Comparison of ENCODE assay signal across 18 mouse cellular contexts in the genomic region with DNA sequence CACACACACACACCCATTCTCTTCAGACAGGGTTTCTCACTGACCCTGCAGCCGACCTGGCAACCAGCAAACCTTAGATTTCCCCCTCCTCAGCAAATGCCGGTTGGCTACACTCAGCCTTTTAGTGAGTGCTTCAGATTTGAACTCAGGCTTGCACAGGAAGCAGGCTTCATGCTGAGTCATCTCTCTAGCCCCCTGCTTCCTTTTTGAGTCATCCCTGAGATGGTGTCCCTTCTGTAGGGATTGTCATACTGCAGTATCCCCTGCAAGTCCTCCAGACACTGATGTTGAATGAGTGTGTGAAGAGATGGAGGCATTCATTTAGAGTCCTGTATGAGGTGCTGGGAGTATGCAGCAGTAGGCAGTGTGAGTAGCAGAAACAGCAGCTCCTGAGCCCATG. TPM values are rescaled to one million over a fixed set of nuclear protein-coding genes. Genes with fewer than 3 reads are reported as not detected.
DNase-seq lines count a peak whose midpoint lies in the region; ATAC-seq and TF ChIP-seq lines count a peak whose summit lies in the region.
"Had no signal": no experiment of that assay in that cellular context is flagged by ENCODE, and none has a peak within 500 bp of the region (broad histone marks: within the 10 kb centered on the region; RNA-seq: fewer than 3 reads in every experiment).

No protein-coding gene starts in this region.

- peaks cover 4% of the 10 kb centered on the region; the same call in 1 of the 2 replicates for H3K36me3 ChIP-seq in intestine, embryonic 15.5 days
- H3K36me3 ChIP-seq in intestine, embryonic 16.5 days (ENCODE audit: control insufficient read depth, insufficient read depth, low read length) = 0 out of 2 replicates have a peak, but pooled peaks cover 3% of the 10 kb centered on the region
- H3K36me3 ChIP-seq in CH12.LX (replicated peaks in 1 of 2; ENCODE audit: control insufficient read depth in 1 of 2, insufficient read depth in 1 of 2, low read length in 1 of 2) = peaks cover 5 to 12% of the 10 kb centered on the region in 2 experiments
- H3K36me3 ChIP-seq in forebrain, embryonic 15.5 days = no peaks in the 10 kb centered on the region
- H3K36me3 ChIP-seq: forebrain, embryonic 12.5 days had no signal

- H3K4me3 ChIP-seq in intestine, embryonic 15.5 days (replicated peaks) = no peak overlapping the region
- H3K4me3 ChIP-seq in intestine, embryonic 16.5 days (ENCODE audit: low read length) = no peak overlapping the region
- H3K4me3 ChIP-seq in CH12.LX (replicated peaks in 1 of 3; ENCODE audit: low read depth in 2 of 3, low read length in 2 of 3, poor library complexity in 1 of 3) = peak overlapping the region in 1 of 3 experiments; percentile 20
- no peak overlapping the region for H3K4me3 ChIP-seq in forebrain, embryonic 15.5 days
- no peak overlapping the region for H3K4me3 ChIP-seq in left cerebral cortex, adult 2 months
- H3K4me3 ChIP-seq: forebrain, embryonic 12.5 days; gastrocnemius, adult 2 months; midbrain, embryonic 12.5 days had no signal

- no peak; the same call in 1 of the 2 replicates for TF ChIP-seq RAD21 in CH12.LX (IDR thresholded peaks at IDR 0.05; ENCODE audit: low read depth, low read length)

- no peak for TF ChIP-seq CTCF in CH12.LX (conservative IDR thresholded peaks at IDR 0.05 in 1 of 2, IDR thresholded peaks at IDR 0.05 in 1 of 2; ENCODE audit: low read depth in 2 of 2, low read length in 2 of 2)
- no peak for TF ChIP-seq CTCF in left cerebral cortex, adult 2 months (IDR thresholded peaks at IDR 0.05)

- in situ Hi-C loops in CH12.LX (cut with MboI; ENCODE audit: low pct_ligation_motif_present, low pct_unique_long_range_greater_than_20kb, low sequenced_read_pairs) = no loop called here

- 0 out of 2 replicates have a peak overlapping the region, but pooled peaks have one; percentile 15 for H3K27ac ChIP-seq in intestine, embryonic 15.5 days
- H3K27ac ChIP-seq in intestine, embryonic 16.5 days (ENCODE audit: low read length) = no peak overlapping the region
- H3K27ac ChIP-seq in CH12.LX (ENCODE audit: insufficient read depth, low read depth) = peak overlapping the region; percentile 99
- H3K27ac ChIP-seq in forebrain, embryonic 15.5 days (replicated peaks) = no peak overlapping the region
- no peak overlapping the region for H3K27ac ChIP-seq in left cerebral cortex, adult 2 months
- H3K27ac ChIP-seq: forebrain, embryonic 12.5 days; gastrocnemius, adult 2 months; midbrain, embryonic 12.5 days had no signal

- no peak for ATAC-seq in intestine, embryonic 15.5 days
- ATAC-seq in intestine, embryonic 16.5 days = no peak
- ATAC-seq in forebrain, embryonic 15.5 days (replicated peaks) = no peak
- ATAC-seq: hindbrain, embryonic 16.5 days; lung, postnatal 0 days; Patski had no signal

- H3K9me3 ChIP-seq in intestine, embryonic 15.5 days = no peaks in the 10 kb centered on the region
- no peaks in the 10 kb centered on the region; the same call in 1 of the 2 replicates for H3K9me3 ChIP-seq in intestine, embryonic 16.5 days (ENCODE audit: control insufficient read depth, low read length)
- no peaks in the 10 kb centered on the region for H3K9me3 ChIP-seq in CH12.LX (replicated peaks; ENCODE audit: low read length)
- no peaks in the 10 kb centered on the region for H3K9me3 ChIP-seq in forebrain, embryonic 15.5 days
- H3K9me3 ChIP-seq: forebrain, embryonic 12.5 days; midbrain, embryonic 12.5 days had no signal

- H3K27me3 ChIP-seq in intestine, embryonic 15.5 days (replicated peaks) = no peaks in the 10 kb centered on the region
- no peaks in the 10 kb centered on the region for H3K27me3 ChIP-seq in intestine, embryonic 16.5 days (replicated peaks; ENCODE audit: control insufficient read depth, insufficient read depth, low read length)
- H3K27me3 ChIP-seq in CH12.LX (replicated peaks) = no peaks in the 10 kb centered on the region
- no peaks in the 10 kb centered on the region for H3K27me3 ChIP-seq in forebrain, embryonic 15.5 days
- H3K27me3 ChIP-seq: forebrain, embryonic 12.5 days; midbrain, embryonic 12.5 days; Patski had no signal

- H3K4me2 ChIP-seq in intestine, embryonic 15.5 days (replicated peaks) = no peak overlapping the region
- H3K4me2 ChIP-seq in intestine, embryonic 16.5 days (ENCODE audit: low read depth, low read length) = no peak overlapping the region
- peak overlapping the region; percentile 80 for H3K4me2 ChIP-seq in CH12.LX (ENCODE audit: insufficient read depth, low read depth, poor library complexity, severe bottlenecking)
- no peak overlapping the region for H3K4me2 ChIP-seq in forebrain, embryonic 15.5 days (replicated peaks)
- H3K4me2 ChIP-seq: forebrain, embryonic 12.5 days; midbrain, embryonic 12.5 days had no signal

- 37% methylated on average over 2 of the region's 2 CpGs for WGBS in intestine, embryonic 15.5 days
- 44% methylated on average over 2 of the region's 2 CpGs for WGBS in intestine, embryonic 16.5 days
- 73% methylated on average over 2 of the region's 2 CpGs for WGBS in forebrain, embryonic 15.5 days

- dilution Hi-C loops in CH12.LX (cut with MboI; ENCODE audit: extremely low pct_ligation_motif_present, extremely low pct_unique_long_range_greater_than_20kb, low sequenced_read_pairs) = no loop called here

- intact Hi-C loops in left cerebral cortex, adult 2 months (cut with DNase I) = loop anchor here (1.0 kb wide), 1 partner anchor 91 kb away; no protein-coding TSS in a partner anchor

- no peaks in the 10 kb centered on the region; the same call in 1 of the 2 replicates for H3K79me2 ChIP-seq in CH12.LX (replicated peaks; ENCODE audit: control insufficient read depth, extremely low read depth, insufficient read depth, poor library complexity, severe bottlenecking)

- H3K9ac ChIP-seq in intestine, embryonic 15.5 days = no peak overlapping the region
- no peak overlapping the region for H3K9ac ChIP-seq in intestine, embryonic 16.5 days (ENCODE audit: low read depth, low read length)
- H3K9ac ChIP-seq in CH12.LX (ENCODE audit: insufficient read depth, low read depth) = peak overlapping the region; percentile 98
- no peak overlapping the region for H3K9ac ChIP-seq in forebrain, embryonic 15.5 days (replicated peaks)
- H3K9ac ChIP-seq: forebrain, embryonic 12.5 days; midbrain, embryonic 12.5 days had no signal

- DNase-seq in 3134 (ENCODE audit: extremely low read depth, insufficient read length, low spot score) = peak; percentile 27
- peak; percentile 93 for DNase-seq in CH12.LX (ENCODE audit: extremely low read depth)
- DNase-seq in induced T-regulatory cell, adult 2 months (ENCODE audit: low read depth) = peak; percentile 88
- no peak for DNase-seq in left cerebral cortex, adult 18-20 months (ENCODE audit: low spot score in 2 of 2)
- DNase-seq in left cerebral cortex, adult 2 months (ENCODE audit: extremely low spot score in 1 of 2, low spot score in 2 of 2) = no peak
- DNase-seq: adrenal gland, postnatal 10 days; cerebellum, postnatal 10 days; gastrocnemius, adult 2 months; heart, postnatal 14 days had no signal

- TF ChIP-seq POLR2A in CH12.LX (IDR thresholded peaks at IDR 0.05; ENCODE audit: low read depth, low read length) = peak; percentile 44

- peaks cover 18% of the 10 kb centered on the region for H3K4me1 ChIP-seq in intestine, embryonic 15.5 days (replicated peaks)
- peaks cover 17% of the 10 kb centered on the region for H3K4me1 ChIP-seq in intestine, embryonic 16.5 days (ENCODE audit: control insufficient read depth, insufficient read depth, low read length)
- H3K4me1 ChIP-seq in CH12.LX (ENCODE audit: control insufficient read depth in 1 of 2, insufficient read depth in 2 of 2) = peaks cover 20 to 70% of the 10 kb centered on the region in 2 experiments
- no peaks in the 10 kb centered on the region for H3K4me1 ChIP-seq in forebrain, embryonic 15.5 days
- H3K4me1 ChIP-seq: forebrain, embryonic 12.5 days; midbrain, embryonic 12.5 days had no signal

- TF ChIP-seq EP300 in CH12.LX (IDR thresholded peaks at IDR 0.05; ENCODE audit: low read length) = peak; percentile 99

TF ChIP-seq in CH12.LX, 34 proteins besides CTCF, POLR2A, EP300 and RAD21 (continues in another document):
- TF ChIP-seq GABPA (IDR thresholded peaks at IDR 0.05; ENCODE audit: insufficient replicate concordance, low read depth, low read length) = no peak
- TF ChIP-seq CHD2 (IDR thresholded peaks at IDR 0.05; ENCODE audit: low read length) = peak; percentile 91
- peak; percentile 93 for TF ChIP-seq MEF2A (IDR thresholded peaks at IDR 0.05; ENCODE audit: borderline replicate concordance, low read depth, low read length)
- peak; percentile 91 for TF ChIP-seq RCOR1 (conservative IDR thresholded peaks at IDR 0.05; ENCODE audit: low read depth, low read length)
- TF ChIP-seq ZNF384 (IDR thresholded peaks at IDR 0.05; ENCODE audit: low read depth, low read length) = peak; percentile 9; the same call in 1 of the 2 replicates
- TF ChIP-seq MYC (IDR thresholded peaks at IDR 0.05; ENCODE audit: low read depth, low read length) = peak; percentile 80; the same call in 1 of the 2 replicates
- no peak for TF ChIP-seq NELFE (IDR thresholded peaks at IDR 0.05; ENCODE audit: low read depth, low read length)
- peak; percentile 78 for TF ChIP-seq UBTF (IDR thresholded peaks at IDR 0.05; ENCODE audit: low read depth, low read length)
- TF ChIP-seq MAFK (IDR thresholded peaks at IDR 0.05; ENCODE audit: insufficient replicate concordance, low read length) = peak; percentile 98
- TF ChIP-seq BHLHE40 (IDR thresholded peaks at IDR 0.05; ENCODE audit: low read depth, low read length) = peak; percentile 78
- no peak for TF ChIP-seq PAX5 (IDR thresholded peaks at IDR 0.05; ENCODE audit: low read length)
- no peak for TF ChIP-seq ZKSCAN1 (IDR thresholded peaks at IDR 0.05; ENCODE audit: borderline replicate concordance, low read depth, low read length)
- peak; percentile 77 for TF ChIP-seq TBP (conservative IDR thresholded peaks at IDR 0.05; ENCODE audit: low read depth, low read length)
- TF ChIP-seq MXI1 (IDR thresholded peaks at IDR 0.05; ENCODE audit: low read depth, low read length) = no peak; the same call in 1 of the 2 replicates
- TF ChIP-seq SIN3A (IDR thresholded peaks at IDR 0.05; ENCODE audit: low read length) = peak; percentile 68
- TF ChIP-seq USF1 (IDR thresholded peaks at IDR 0.05; ENCODE audit: low read depth, low read length) = no peak
- no peak for TF ChIP-seq MAX (IDR thresholded peaks at IDR 0.05; ENCODE audit: low read length)
- no peak; the same call in 1 of the 2 replicates for TF ChIP-seq ZMIZ1 (IDR thresholded peaks at IDR 0.05; ENCODE audit: low read depth, low read length)

RNA-seq across cellular contexts. Expression of gene Apoa1, which starts 55.4 kb away (rescaled TPM):
- polyA plus RNA-seq in intestine, embryonic 15.5 days (2015; fragmentation: Nextera tagmentation; extraction: Ambion mirVana) = 1,502 and 1,827 TPM in 2 replicates
- 3,214 and 4,275 TPM in 2 replicates for polyA plus RNA-seq in intestine, embryonic 16.5 days (2015; fragmentation: Nextera tagmentation; extraction: Ambion mirVana)
- total RNA-seq in CH12.LX (2012; rRNA removed) (not detected in 2 replicates), CH12.LX (2014; rRNA removed) (not detected in 2 replicates)
- not detected in 2 replicates for polyA plus RNA-seq in CH12.LX (2012; ENCODE audit: insufficient read length, low read depth)
- total RNA-seq in left cerebral cortex, adult 18-20 months (2021) = not detected
- polyA plus RNA-seq in forebrain, embryonic 15.5 days (2015; fragmentation: Nextera tagmentation; extraction: Ambion mirVana) = 1.7 and 3.5 TPM in 2 replicates
- total RNA-seq in left cerebral cortex, adult 2 months (2021) = not detected
- total RNA-seq: gastrocnemius, adult 2 months; heart, adult 8-10 months had no signal
- polyA plus RNA-seq: Patski had no signal

Comparison
In these comparisons a context has a peak if more than half of its experiments do, and no peak if none do; other contexts are left out.
1. H3K27ac ChIP-seq: peak in intestine, embryonic 15.5 days (single experiment) and CH12.LX (single experiment); none in intestine, embryonic 16.5 days (single experiment), forebrain, embryonic 15.5 days (single experiment) and left cerebral cortex, adult 2 months (single experiment).
2. DNase-seq: peak in 3134 (single experiment), CH12.LX (single experiment) and induced T-regulatory cell, adult 2 months (single experiment); none in left cerebral cortex, adult 18-20 months (0 of 2) and left cerebral cortex, adult 2 months (0 of 2).
3. RNA of gene Apoa1, which starts 55.4 kb away (polyA plus RNA-seq): 3,214 to 4,275 TPM in intestine, embryonic 16.5 days and 1,502 to 1,827 TPM in intestine, embryonic 15.5 days; 1.7 to 3.5 TPM in forebrain, embryonic 15.5 days and not detected in CH12.LX; every median in the first group is over 100 times any median in the second.